Mouse (Mus musculus): Measurements from ENCODE around the gene Tmem63c.

DNA sequence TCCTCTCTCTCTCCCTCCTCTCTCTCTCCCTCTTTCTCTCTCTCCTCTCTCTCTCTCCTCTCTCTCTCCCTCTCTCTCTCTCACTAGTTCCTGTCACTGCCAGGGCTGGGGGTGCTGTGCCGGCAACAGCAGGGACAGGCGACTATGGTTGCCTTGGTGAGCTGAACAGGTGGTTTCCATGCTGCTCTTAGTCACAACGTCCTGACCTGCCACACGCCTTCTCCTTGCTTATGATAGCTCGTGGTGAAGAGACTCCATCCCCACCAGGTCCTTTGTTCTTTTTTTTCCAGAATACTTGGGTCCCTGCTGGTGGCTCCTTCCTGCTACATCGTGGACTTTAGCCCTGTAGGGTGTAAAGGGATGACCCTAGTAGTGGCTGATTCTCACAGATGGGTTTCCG lies 18.9 kb upstream of the Tmem63c start:
- TF ChIP-seq CTCF (IDR thresholded peaks at IDR 0.05) (no peak), POLR2A (IDR thresholded peaks at IDR 0.05; ENCODE audit: insufficient read depth, low read depth, low read length) (no peak), EP300 (IDR thresholded peaks at IDR 0.05; ENCODE audit: insufficient read depth, low read depth, low read length) (no peak)

Data from heart, adult 2 months (tissue).